Mouse (Mus musculus): ENCODE data around the gene Atf7. TPM values are rescaled to one million over a fixed set of nuclear protein-coding genes. Genes with fewer than 3 reads are reported as not detected.

Gene Atf7
- total RNA-seq, 2 experiments from 2014 or later = 23.6 to 123 TPM

DNA sequence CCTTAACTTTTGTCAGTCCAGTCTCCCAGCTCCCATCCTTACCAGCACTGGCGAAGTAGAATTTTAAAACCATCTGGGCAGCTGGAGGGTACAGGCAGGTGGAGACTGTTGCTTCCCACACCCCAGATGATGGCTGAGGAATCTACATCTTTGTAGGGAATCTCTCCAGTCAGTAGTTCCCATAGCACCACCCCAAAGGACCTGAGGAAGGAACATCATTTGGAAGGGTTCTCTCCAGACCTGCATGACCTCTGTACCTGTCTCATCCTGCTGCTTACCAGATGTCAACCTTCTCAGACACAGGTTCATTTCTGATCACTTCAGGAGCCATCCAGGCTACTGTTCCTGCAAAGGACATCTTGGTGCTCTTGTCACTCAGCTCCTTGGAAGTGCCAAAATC is 121.8 kb downstream of the Atf7 start, which contains the start of gene Gm10337:
TSS of gene Gm10337 (plus strand) at position 276 of the 400 bp plus-strand sequence.
- ATAC-seq (ENCODE audit: poor library complexity, severe bottlenecking) = no peak

DNA sequence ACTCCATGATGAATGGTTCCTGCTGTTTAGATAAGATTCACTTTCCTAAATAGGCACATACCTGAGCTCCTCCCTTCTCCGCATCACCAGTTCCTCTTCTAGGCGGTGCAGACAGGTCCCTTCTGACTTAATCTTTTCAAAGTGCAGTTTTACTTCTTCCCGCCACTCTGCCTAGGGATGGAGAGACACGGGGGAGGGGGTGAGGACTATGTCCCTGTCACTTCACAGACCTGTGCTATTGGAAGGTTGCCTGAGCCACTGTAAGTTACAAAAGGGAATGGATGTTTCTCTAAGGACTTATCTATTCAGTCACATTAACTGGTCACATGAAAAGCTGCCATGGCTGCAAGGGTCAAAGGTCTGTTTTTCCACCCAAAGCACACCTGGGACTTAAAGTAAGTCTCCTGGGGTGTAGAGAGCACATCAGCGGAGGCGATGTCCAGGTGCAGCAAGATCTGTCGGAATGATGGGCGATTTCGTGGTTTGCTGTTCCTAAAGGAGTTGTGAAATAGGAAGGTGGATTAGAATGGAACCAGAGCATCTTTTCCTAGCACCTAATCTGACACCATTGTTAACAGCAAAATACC is 122.9 kb downstream of the Atf7 start:
- no peak for ATAC-seq (ENCODE audit: poor library complexity, severe bottlenecking)

DNA sequence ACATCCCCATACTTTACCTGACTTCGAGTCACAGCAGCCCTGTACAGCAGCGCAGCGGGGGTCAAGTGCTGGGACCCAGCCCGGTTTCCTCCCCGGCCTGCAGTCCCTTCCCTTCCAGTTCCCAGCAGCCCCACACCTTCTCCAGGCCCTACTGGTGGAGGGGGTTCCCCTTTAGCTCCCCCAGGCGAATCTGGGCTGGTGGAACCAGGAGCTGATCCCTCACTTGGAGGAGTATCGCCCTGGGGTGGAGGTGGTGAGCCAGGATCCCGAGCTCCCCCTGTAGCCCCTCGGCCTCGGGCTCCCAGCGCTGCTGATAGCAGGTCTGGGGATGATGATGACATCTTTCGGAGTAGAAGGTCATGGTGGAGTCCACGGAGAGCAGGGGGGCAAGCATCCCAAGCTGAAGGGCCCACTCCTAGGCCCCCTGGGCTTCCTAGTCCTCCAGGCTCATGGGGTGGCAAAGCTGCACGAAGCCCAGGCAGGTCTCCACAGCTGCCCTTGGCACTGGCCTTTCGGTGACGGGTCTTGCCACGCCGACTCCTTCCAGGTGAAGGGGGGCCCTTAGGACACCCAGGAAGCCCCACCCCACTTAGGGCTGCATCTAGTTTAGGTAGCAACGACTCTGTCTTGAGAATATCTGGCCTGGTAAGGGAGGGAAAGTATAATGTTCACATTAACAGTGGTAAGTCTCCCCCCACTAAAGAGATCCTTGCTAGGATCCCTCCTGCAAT is 124.0 kb downstream of the Atf7 start:
- ATAC-seq (ENCODE audit: poor library complexity, severe bottlenecking) = no peak

DNA sequence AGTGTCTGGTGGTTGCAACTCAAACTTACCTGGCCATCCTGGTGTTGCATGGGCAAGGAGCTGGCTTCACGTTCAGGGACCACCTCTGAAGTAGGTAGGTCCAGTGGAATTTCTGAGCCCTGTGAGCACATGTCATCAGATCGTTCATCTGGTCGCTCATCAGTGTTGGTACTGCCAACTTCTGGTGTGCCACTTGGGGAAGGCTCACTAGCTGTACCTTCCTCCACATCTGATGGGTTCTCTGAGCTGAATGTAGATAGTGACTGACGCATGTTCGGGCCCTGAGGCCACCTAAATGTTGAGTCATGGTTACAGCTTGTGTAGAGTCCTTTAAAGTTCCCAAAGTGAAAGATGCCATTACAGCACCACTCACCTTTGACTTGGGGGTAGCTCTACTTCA is 124.8 kb downstream of the Atf7 start:
- ATAC-seq (ENCODE audit: poor library complexity, severe bottlenecking) = no peak

DNA sequence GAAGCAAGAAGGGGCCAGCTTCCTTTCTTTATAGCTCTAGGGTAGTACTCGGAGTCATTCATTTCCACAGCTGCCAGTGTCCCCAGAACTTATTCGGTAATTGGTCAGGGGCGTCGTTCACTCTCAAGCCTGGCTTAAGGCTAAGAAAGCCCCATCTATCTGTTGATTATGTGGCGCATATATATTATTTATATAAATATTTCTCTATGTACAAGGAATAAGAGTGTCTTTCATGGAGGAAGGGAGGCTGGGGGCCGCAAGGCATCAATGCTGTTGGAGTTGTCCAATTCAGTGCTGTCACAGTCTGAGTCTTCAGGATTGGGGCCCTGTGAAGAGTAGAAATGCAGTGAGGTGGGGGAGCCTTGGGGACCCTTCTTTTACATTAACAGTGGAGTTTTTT is 125.4 kb downstream of the Atf7 start:
- no peak for ATAC-seq (ENCODE audit: poor library complexity, severe bottlenecking)

DNA sequence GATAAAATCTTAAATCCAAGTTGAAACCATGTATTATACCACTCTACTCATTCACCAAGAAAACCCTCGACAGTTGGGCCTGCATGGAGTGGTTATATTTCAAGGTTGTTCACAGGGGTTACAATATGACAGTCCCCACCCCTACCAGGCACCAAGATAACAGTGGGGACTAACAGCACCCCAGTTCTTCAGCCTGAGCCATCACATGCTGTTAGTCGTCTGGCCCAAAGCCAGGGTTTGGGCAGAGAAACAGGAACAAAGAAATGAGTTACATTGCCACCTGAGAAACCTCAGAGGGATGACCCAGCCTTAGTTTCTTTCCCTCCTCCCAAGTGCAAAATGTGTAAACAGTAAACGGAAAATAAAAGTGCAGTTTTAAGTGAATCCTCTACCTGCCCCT is 125.9 kb downstream of the Atf7 start:
- peak; percentile 47; the same call in 1 of the 2 replicates for ATAC-seq (ENCODE audit: poor library complexity, severe bottlenecking)

- no peak for ATAC-seq (ENCODE audit: poor library complexity, severe bottlenecking)
These were observed 126.9 kb downstream of the Atf7 start for GRCm38 (mm10) chr15:102498322-102498721.

- ATAC-seq (ENCODE audit: poor library complexity, severe bottlenecking) = no peak
These were observed 137.6 kb downstream of the Atf7 start for GRCm38 (mm10) chr15:102487664-102488063.

DNA sequence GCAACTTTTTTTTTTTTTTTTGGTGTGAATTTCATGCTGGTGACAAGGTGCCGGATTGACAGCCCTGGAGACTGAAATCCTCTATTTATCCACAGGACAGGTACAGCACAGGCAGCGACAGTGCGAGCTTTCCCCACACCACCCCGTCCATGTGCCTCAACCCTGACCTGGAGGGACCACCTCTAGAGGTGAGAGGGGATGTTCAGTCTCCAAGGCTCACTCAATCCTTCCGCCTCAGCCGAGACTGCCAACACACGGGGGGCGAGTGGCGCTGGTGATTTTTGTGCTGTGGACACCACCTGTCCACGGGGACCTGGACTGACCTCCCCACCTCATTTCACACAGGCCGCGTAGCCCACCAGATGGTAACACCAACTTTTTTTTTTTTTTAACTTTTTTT is 139.4 kb downstream of the Atf7 start:
- ATAC-seq (ENCODE audit: poor library complexity, severe bottlenecking) = no peak

GRCm38 (mm10) chr15:102483136-102483535 is 142.1 kb downstream of the Atf7 start:
- no peak for ATAC-seq (ENCODE audit: poor library complexity, severe bottlenecking)

Other genes starting within 250 kb of the Atf7 start
- 68.3 and 71.8 TPM in 2 replicates for gene Sp1, start 219.3 kb downstream of the Atf7 start, total RNA-seq (2015)
- gene Sp1, start 219.3 kb downstream of the Atf7 start, total RNA-seq (2017) = 64.1 and 72.2 TPM in 2 replicates
- not detected in 2 replicates for gene Amhr2, start 180.1 kb downstream of the Atf7 start, total RNA-seq (2015)
- gene Amhr2, start 180.1 kb downstream of the Atf7 start, total RNA-seq (2017) = not detected in 2 replicates
- 306 and 344 TPM in 2 replicates for gene Prr13, start 166.4 kb downstream of the Atf7 start, total RNA-seq (2015)
- gene Prr13, start 166.4 kb downstream of the Atf7 start, total RNA-seq (2017) = 197 and 215 TPM in 2 replicates
- 705 and 801 TPM in 2 replicates for gene Pcbp2, start 154.9 kb downstream of the Atf7 start, total RNA-seq (2015)
- gene Pcbp2, start 154.9 kb downstream of the Atf7 start, total RNA-seq (2017) = 156 and 205 TPM in 2 replicates
- not detected in 2 replicates for gene Gm10337, start 121.7 kb downstream of the Atf7 start, total RNA-seq (2015)
- not detected in 2 replicates for gene Gm10337, start 121.7 kb downstream of the Atf7 start, total RNA-seq (2017)
- gene Map3k12, start 108.4 kb downstream of the Atf7 start, total RNA-seq (2015) = 0.09 and 0.27 TPM in 2 replicates
- 0.33 and 0.85 TPM in 2 replicates for gene Map3k12, start 108.4 kb downstream of the Atf7 start, total RNA-seq (2017)
- gene Tarbp2, start 107.3 kb downstream of the Atf7 start, total RNA-seq (2015) = 10.7 and 14.1 TPM in 2 replicates
- gene Tarbp2, start 107.3 kb downstream of the Atf7 start, total RNA-seq (2017) = 19.4 and 21.2 TPM in 2 replicates
- 2.8 and 5.0 TPM in 2 replicates for gene Npff, start 100.5 kb downstream of the Atf7 start, total RNA-seq (2015)
- gene Npff, start 100.5 kb downstream of the Atf7 start, total RNA-seq (2017) = 0.81 TPM in 1 of 2 replicates, not detected in the other
- not detected in 2 replicates for gene Gm28047, start 397 bp downstream of the Atf7 start, total RNA-seq (2015)
- gene Gm28047, start 397 bp downstream of the Atf7 start, total RNA-seq (2017) = not detected in 2 replicates
- 43.8 and 46.5 TPM in 2 replicates for gene Atp5g2, start 46.9 kb upstream of the Atf7 start, total RNA-seq (2015)
- gene Atp5g2, start 46.9 kb upstream of the Atf7 start, total RNA-seq (2017) = 44.3 and 47.5 TPM in 2 replicates
- gene Calcoco1, start 96.7 kb upstream of the Atf7 start, total RNA-seq (2015) = 17.0 and 23.7 TPM in 2 replicates
- 12.0 and 12.2 TPM in 2 replicates for gene Calcoco1, start 96.7 kb upstream of the Atf7 start, total RNA-seq (2017)

Data from megakaryocyte, adult 5-6 weeks (primary cell).